Mouse (Mus musculus): ENCODE data around the gene Wwc1. TPM values are rescaled to one million over a fixed set of nuclear protein-coding genes. Genes with fewer than 3 reads are reported as not detected.
A peak's percentile ranks its signal among the peaks of the same experiment; 100 is the strongest.

Wwc1 gene
- 8.8 and 10.3 TPM in 2 replicates for polyA plus RNA-seq (2014; fragmentation: Nextera tagmentation; extraction: Ambion mirVana)

GRCm38 (mm10) chr11:35980411-35980917 is at the start of gene Wwc1:
Wwc1 (minus strand) TSS chr11:35980527.
- H3K36me3 ChIP-seq (ENCODE audit: control insufficient read depth, insufficient read depth, low read length) = no peaks in the 10 kb centered on the region
- ATAC-seq (ENCODE audit: low FRiP score, low TSS enrichment) = peak; percentile 63; the same call in 1 of the 2 replicates
- under 1% methylated on average over 47 of the region's 47 CpGs for WGBS

DNA sequence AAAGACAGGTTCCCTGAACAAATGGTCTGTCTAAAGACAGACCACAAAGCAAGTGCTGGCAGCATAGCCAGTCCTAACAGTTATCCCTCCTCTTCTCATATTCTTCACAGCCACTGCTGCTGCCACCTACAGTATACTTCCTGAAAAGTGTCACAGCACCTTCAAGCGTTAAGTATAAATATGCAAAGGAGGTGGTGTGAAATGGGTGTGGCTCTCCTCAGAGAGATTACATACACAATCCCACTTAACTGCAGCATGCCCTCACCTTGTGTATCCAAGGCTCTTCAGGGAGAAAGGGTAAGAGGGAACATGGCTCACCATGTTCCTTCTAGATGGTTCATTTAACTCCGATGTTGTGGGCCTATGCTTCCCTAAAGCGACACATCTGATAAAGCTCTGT is 39.7 kb upstream of the Wwc1 start:
- H3K4me2 ChIP-seq (ENCODE audit: low read length) = no peak overlapping the region
- no peak overlapping the region for H3K4me3 ChIP-seq (replicated peaks; ENCODE audit: low read depth, low read length)
- 75% methylated on average over 3 of the region's 3 CpGs for WGBS
- DNase-seq (no peak), ATAC-seq (ENCODE audit: low FRiP score, low TSS enrichment) (no peak)
- H3K9ac ChIP-seq (replicated peaks; ENCODE audit: low read length) = no peak overlapping the region
- H3K27me3 ChIP-seq (ENCODE audit: control insufficient read depth, insufficient read depth, low read length) = no peaks in the 10 kb centered on the region
- no peak overlapping the region for H3K27ac ChIP-seq (replicated peaks; ENCODE audit: low read depth, low read length)
- H3K36me3 ChIP-seq (ENCODE audit: control insufficient read depth, insufficient read depth, low read length) = peaks cover 55% of the 10 kb centered on the region
- peaks cover 9% of the 10 kb centered on the region; the same call in 1 of the 2 replicates for H3K9me3 ChIP-seq (ENCODE audit: control insufficient read depth, low read length)
- H3K4me1 ChIP-seq (ENCODE audit: control insufficient read depth, insufficient read depth, low read length) = no peaks in the 10 kb centered on the region

More at GRCm38 (mm10) chr11:35980411-35980917, at the start of gene Wwc1:
- Histone ChIP-seq H3K9ac (replicated peaks; ENCODE audit: low read length) (peak within 1 kb of the TSS; percentile 76), H3K9me3 (ENCODE audit: control insufficient read depth, low read length) (no peaks in the 10 kb centered on the region), H3K4me3 (replicated peaks; ENCODE audit: low read depth, low read length) (peak within 1 kb of the TSS; percentile 69), H3K4me1 (ENCODE audit: control insufficient read depth, insufficient read depth, low read length) (peaks cover 17% of the 10 kb centered on the region), H3K4me2 (ENCODE audit: low read length) (peak within 1 kb of the TSS; percentile 78), H3K27me3 (ENCODE audit: control insufficient read depth, insufficient read depth, low read length) (no peaks in the 10 kb centered on the region), H3K27ac (replicated peaks; ENCODE audit: low read depth, low read length) (peak within 1 kb of the TSS; percentile 55)
- DNase-seq = peak; percentile 84

DNA sequence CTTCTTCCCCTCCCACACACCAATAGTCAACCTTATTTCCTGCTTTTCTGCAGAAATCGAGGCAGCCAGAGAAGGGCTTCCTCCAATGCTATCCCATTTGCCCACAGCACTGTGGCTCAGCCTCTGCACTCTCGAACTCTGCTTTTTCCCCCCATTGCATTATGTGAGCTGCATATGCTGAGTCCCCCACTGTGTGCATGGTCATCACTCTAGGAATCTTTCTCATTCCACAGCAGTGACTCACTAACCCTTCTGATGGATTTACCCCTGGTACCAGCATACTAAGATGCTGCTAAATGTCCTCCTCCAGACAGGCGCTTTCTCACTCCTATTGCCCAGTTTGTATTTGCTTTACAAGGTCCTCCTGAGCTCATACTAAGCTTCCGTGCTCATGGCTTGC is 32.9 kb upstream of the Wwc1 start:
- no peak for ATAC-seq (ENCODE audit: low FRiP score, low TSS enrichment)
- WGBS = 86% methylated on average over 4 of the region's 4 CpGs

GRCm38 (mm10) chr11:36009281-36010208 is 29.2 kb upstream of the Wwc1 start:
- Histone ChIP-seq H3K27me3 (ENCODE audit: control insufficient read depth, insufficient read depth, low read length) (no peaks in the 10 kb centered on the region), H3K4me1 (ENCODE audit: control insufficient read depth, insufficient read depth, low read length) (no peaks in the 10 kb centered on the region), H3K9me3 (ENCODE audit: control insufficient read depth, low read length) (no peaks in the 10 kb centered on the region), H3K4me2 (ENCODE audit: low read length) (no peak overlapping the region), H3K4me3 (replicated peaks; ENCODE audit: low read depth, low read length) (no peak overlapping the region), H3K36me3 (ENCODE audit: control insufficient read depth, insufficient read depth, low read length) (peaks cover 43% of the 10 kb centered on the region), H3K27ac (replicated peaks; ENCODE audit: low read depth, low read length) (0 out of 2 replicates have a peak overlapping the region, but pooled peaks have one; percentile 8), H3K9ac (replicated peaks; ENCODE audit: low read length) (no peak overlapping the region)
- 49% methylated on average over 11 of the region's 11 CpGs for WGBS
- DNase-seq (peak; percentile 46), ATAC-seq (ENCODE audit: low FRiP score, low TSS enrichment) (peak; percentile 67)

More for the DNA sequence above, 32.9 kb upstream of the Wwc1 start:
- Histone ChIP-seq H3K9ac (replicated peaks; ENCODE audit: low read length) (no peak overlapping the region), H3K27me3 (ENCODE audit: control insufficient read depth, insufficient read depth, low read length) (no peaks in the 10 kb centered on the region), H3K4me2 (ENCODE audit: low read length) (no peak overlapping the region), H3K4me1 (ENCODE audit: control insufficient read depth, insufficient read depth, low read length) (no peaks in the 10 kb centered on the region), H3K4me3 (replicated peaks; ENCODE audit: low read depth, low read length) (no peak overlapping the region), H3K36me3 (ENCODE audit: control insufficient read depth, insufficient read depth, low read length) (peaks cover 36% of the 10 kb centered on the region), H3K27ac (replicated peaks; ENCODE audit: low read depth, low read length) (no peak overlapping the region), H3K9me3 (ENCODE audit: control insufficient read depth, low read length) (no peaks in the 10 kb centered on the region)
- DNase-seq = no peak

DNA sequence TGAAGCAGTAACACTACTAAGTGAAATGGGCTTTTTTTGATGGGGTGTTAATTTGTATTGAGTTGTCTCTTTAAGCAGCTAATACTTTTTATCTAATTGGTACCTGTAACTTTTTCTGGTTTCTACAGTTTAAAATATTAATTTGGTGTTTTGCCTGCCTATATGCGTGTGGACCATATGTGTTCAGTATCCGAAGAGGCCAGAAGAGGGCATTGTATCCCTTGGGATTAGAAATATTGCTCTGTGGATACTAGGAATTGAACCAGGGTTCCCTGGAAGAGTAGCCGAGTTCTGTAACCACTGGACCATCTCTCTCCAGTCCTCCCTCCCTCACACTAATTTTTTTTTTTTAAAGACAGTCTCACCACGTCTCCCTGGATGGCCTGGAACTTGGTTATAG is 22.6 kb upstream of the Wwc1 start:
- DNase-seq = peak; percentile 20

GRCm38 (mm10) chr11:36001282-36001970 is 21.1 kb upstream of the Wwc1 start:
- Histone ChIP-seq H3K4me1 (ENCODE audit: control insufficient read depth, insufficient read depth, low read length) (peaks cover 13% of the 10 kb centered on the region), H3K9ac (replicated peaks; ENCODE audit: low read length) (0 out of 2 replicates have a peak overlapping the region, but pooled peaks have one; percentile 27), H3K36me3 (ENCODE audit: control insufficient read depth, insufficient read depth, low read length) (no peaks in the 10 kb centered on the region; the same call in 1 of the 2 replicates), H3K27ac (replicated peaks; ENCODE audit: low read depth, low read length) (peak overlapping the region; percentile 53), H3K9me3 (ENCODE audit: control insufficient read depth, low read length) (no peaks in the 10 kb centered on the region), H3K4me2 (ENCODE audit: low read length) (peak overlapping the region; percentile 41), H3K27me3 (ENCODE audit: control insufficient read depth, insufficient read depth, low read length) (no peaks in the 10 kb centered on the region), H3K4me3 (replicated peaks; ENCODE audit: low read depth, low read length) (no peak overlapping the region)
- ATAC-seq (ENCODE audit: low FRiP score, low TSS enrichment) (peak; percentile 84), DNase-seq (peak; percentile 98)
- 5% methylated on average over 28 of the region's 28 CpGs for WGBS

More for the DNA sequence above, 22.6 kb upstream of the Wwc1 start:
- Histone ChIP-seq H3K36me3 (ENCODE audit: control insufficient read depth, insufficient read depth, low read length) (peaks cover 11% of the 10 kb centered on the region), H3K27ac (replicated peaks; ENCODE audit: low read depth, low read length) (no peak overlapping the region), H3K4me3 (replicated peaks; ENCODE audit: low read depth, low read length) (no peak overlapping the region), H3K4me1 (ENCODE audit: control insufficient read depth, insufficient read depth, low read length) (peaks cover 13% of the 10 kb centered on the region), H3K27me3 (ENCODE audit: control insufficient read depth, insufficient read depth, low read length) (no peaks in the 10 kb centered on the region), H3K9me3 (ENCODE audit: control insufficient read depth, low read length) (no peaks in the 10 kb centered on the region), H3K4me2 (ENCODE audit: low read length) (no peak overlapping the region), H3K9ac (replicated peaks; ENCODE audit: low read length) (no peak overlapping the region)
- no peak for ATAC-seq (ENCODE audit: low FRiP score, low TSS enrichment)
- 59% methylated on average over 4 of the region's 4 CpGs for WGBS

GRCm38 (mm10) chr11:36000585-36001281 is 20.4 kb upstream of the Wwc1 start:
- Histone ChIP-seq H3K4me2 (ENCODE audit: low read length) (peak overlapping the region; percentile 41), H3K9me3 (ENCODE audit: control insufficient read depth, low read length) (no peaks in the 10 kb centered on the region), H3K36me3 (ENCODE audit: control insufficient read depth, insufficient read depth, low read length) (no peaks in the 10 kb centered on the region; the same call in 1 of the 2 replicates), H3K4me1 (ENCODE audit: control insufficient read depth, insufficient read depth, low read length) (peaks cover 13% of the 10 kb centered on the region), H3K9ac (replicated peaks; ENCODE audit: low read length) (no peak overlapping the region), H3K4me3 (replicated peaks; ENCODE audit: low read depth, low read length) (no peak overlapping the region), H3K27ac (replicated peaks; ENCODE audit: low read depth, low read length) (no peak overlapping the region), H3K27me3 (ENCODE audit: control insufficient read depth, insufficient read depth, low read length) (no peaks in the 10 kb centered on the region)
- 5% methylated on average over 10 of the region's 10 CpGs for WGBS
- ATAC-seq (ENCODE audit: low FRiP score, low TSS enrichment) (peak; percentile 24; the same call in 1 of the 2 replicates), DNase-seq (no peak)

DNA sequence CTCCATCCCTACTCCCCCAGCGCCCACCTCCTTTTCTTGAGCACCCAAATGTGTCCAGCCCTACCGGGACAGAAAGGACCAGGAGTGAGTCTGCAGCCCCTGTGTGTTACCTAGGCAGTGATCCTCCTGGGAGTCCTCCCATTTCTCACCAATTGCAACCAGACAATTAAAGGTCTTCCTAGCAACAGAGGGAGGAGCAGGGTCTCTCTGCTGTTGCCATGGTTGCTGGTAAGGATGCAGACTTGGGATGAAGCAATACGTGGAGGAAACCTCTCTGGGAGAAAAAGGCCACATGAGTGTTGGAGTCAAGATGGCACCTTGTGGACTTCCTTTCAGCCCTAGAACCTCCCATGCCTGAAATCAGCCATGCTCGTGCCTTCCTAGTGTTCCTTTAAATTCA is 19.7 kb upstream of the Wwc1 start:
- Histone ChIP-seq H3K9ac (replicated peaks; ENCODE audit: low read length) (no peak overlapping the region), H3K4me2 (ENCODE audit: low read length) (no peak overlapping the region), H3K27ac (replicated peaks; ENCODE audit: low read depth, low read length) (no peak overlapping the region), H3K4me1 (ENCODE audit: control insufficient read depth, insufficient read depth, low read length) (peaks cover 13% of the 10 kb centered on the region), H3K36me3 (ENCODE audit: control insufficient read depth, insufficient read depth, low read length) (no peaks in the 10 kb centered on the region), H3K9me3 (ENCODE audit: control insufficient read depth, low read length) (no peaks in the 10 kb centered on the region), H3K4me3 (replicated peaks; ENCODE audit: low read depth, low read length) (no peak overlapping the region), H3K27me3 (ENCODE audit: control insufficient read depth, insufficient read depth, low read length) (no peaks in the 10 kb centered on the region)
- 2% methylated on average over 4 of the region's 4 CpGs for WGBS
- peak; percentile 62 for DNase-seq
- ATAC-seq (ENCODE audit: low FRiP score, low TSS enrichment) = no peak
